Mouse (Mus musculus) mammary gland, adult 2 months (tissue): ENCODE data around the gene Cd24a. TPM values are rescaled to one million over a fixed set of nuclear protein-coding genes. Genes with fewer than 3 reads are reported as not detected.

Source experiments
- polyA plus RNA-seq: library from polyadenylated mRNA; depleted of rRNA; stranded (reverse); fragments of >200 nt; gene quantifications from 2 replicates; pipeline ENCODE4 v1.2.3, GENCODE M21; 2012; ENCODE audit warnings: low replicate concordance; rRNA removed

Gene Cd24a
- polyA plus RNA-seq: 205 and 278 TPM in 2 replicates

GRCm38 (mm10) chr10:43577997-43578331 lies at the start of gene Cd24a:
Gene Cd24a (plus strand): TSS chr10:43578284.

GRCm38 (mm10) chr10:43540442-43541152 lies 37.5 kb upstream of the Cd24a start, which contains the start of gene 1700021F05Rik:
Gene 1700021F05Rik (minus strand): TSS chr10:43540994.

Other genes with a start within 250 kb of the Cd24a start
- 2.9 and 3.7 TPM in 2 replicates for gene Bend3, start 99.5 kb upstream of the Cd24a start, polyA plus RNA-seq
- 117 and 162 TPM in 2 replicates for gene Gm9803, start 54.2 kb upstream of the Cd24a start, polyA plus RNA-seq
- gene 1700021F05Rik, start 37.3 kb upstream of the Cd24a start, polyA plus RNA-seq: 7.7 and 8.5 TPM in 2 replicates